15 mouse cellular contexts compared by ENCODE assay signal in genomic region chr9:108688451-108688850, GRCm38 (mm10). TPM values are rescaled to one million over a fixed set of nuclear protein-coding genes. Genes with fewer than 3 reads are reported as not detected.
DNase-seq lines count a peak whose midpoint lies in the region; ATAC-seq lines count a peak whose summit lies in the region.
"Had no signal": no experiment of that assay in that cellular context is flagged by ENCODE, and none has a peak within 500 bp of the region (broad histone marks: within the 10 kb centered on the region; RNA-seq: fewer than 3 reads in every experiment).

No protein-coding gene starts in this region.

- H3K27me3 ChIP-seq in midbrain, embryonic 14.5 days (ENCODE audit: control insufficient read depth, insufficient read depth, low read length) = no peaks in the 10 kb centered on the region
- H3K27me3 ChIP-seq in midbrain, embryonic 11.5 days (ENCODE audit: control insufficient read depth, insufficient read depth, low read length) = peaks cover 7% of the 10 kb centered on the region; the same call in 1 of the 2 replicates
- H3K27me3 ChIP-seq: heart, embryonic 12.5 days had no signal

- H3K4me1 ChIP-seq in midbrain, embryonic 14.5 days (ENCODE audit: control insufficient read depth, insufficient read depth, low read length) = peaks cover 21% of the 10 kb centered on the region
- peaks cover 43% of the 10 kb centered on the region for H3K4me1 ChIP-seq in midbrain, embryonic 11.5 days (ENCODE audit: control insufficient read depth, insufficient read depth, low read length)

- DNase-seq in adrenal gland, adult 8-10 months = peak; percentile 21
- no peak for DNase-seq in adrenal gland, adult 2 months
- DNase-seq in gastrocnemius, adult 8-10 months (ENCODE audit: low spot score in 2 of 2) = peak; percentile 47 to 54
- DNase-seq in gastrocnemius, postnatal 36 days = no peak
- DNase-seq in midbrain, embryonic 14.5 days = no peak
- no peak for DNase-seq in midbrain, embryonic 11.5 days (ENCODE audit: low spot score, missing footprints)
- peak; percentile 39 for DNase-seq in skeletal muscle tissue, adult 2 months (ENCODE audit: low read depth, low spot score)
- no peak for DNase-seq in left cerebral cortex, postnatal 25 days (ENCODE audit: low spot score in 2 of 2)
- DNase-seq: cerebellum, adult 2 months; heart, postnatal 36 days; layer of hippocampus, postnatal 36 days had no signal

- H3K36me3 ChIP-seq in midbrain, embryonic 14.5 days (ENCODE audit: control insufficient read depth, insufficient read depth, low read length) = peaks cover 5% of the 10 kb centered on the region; the same call in 1 of the 2 replicates
- no peaks in the 10 kb centered on the region for H3K36me3 ChIP-seq in midbrain, embryonic 11.5 days (ENCODE audit: control insufficient read depth, insufficient read depth, low read length)

- H3K27ac ChIP-seq in midbrain, embryonic 14.5 days (replicated peaks; ENCODE audit: low read depth, low read length) = peak overlapping the region; percentile 65; the same call in 1 of the 2 replicates
- no peak overlapping the region for H3K27ac ChIP-seq in midbrain, embryonic 11.5 days (ENCODE audit: low read depth, low read length)
- H3K27ac ChIP-seq: liver, embryonic 12.5 days had no signal

- intact Hi-C loops in gastrocnemius, postnatal 36 days (cut with DNase I) = no loop called here
- intact Hi-C loops in left cerebral cortex, postnatal 25 days (cut with DNase I) = no loop called here

- WGBS in midbrain, embryonic 14.5 days = 68% methylated on average over 9 of the region's 9 CpGs
- 72% methylated on average over 9 of the region's 9 CpGs for WGBS in midbrain, embryonic 11.5 days

- no peak for ATAC-seq in midbrain, embryonic 14.5 days (ENCODE audit: low FRiP score, low TSS enrichment)
- ATAC-seq in midbrain, embryonic 11.5 days (ENCODE audit: low FRiP score) = no peak
- ATAC-seq: CD4-positive, CD25-positive, alpha-beta regulatory T cell, adult 4 months; liver, embryonic 12.5 days had no signal

- no peaks in the 10 kb centered on the region for H3K9me3 ChIP-seq in midbrain, embryonic 14.5 days (ENCODE audit: control insufficient read depth, low read length)
- H3K9me3 ChIP-seq in midbrain, embryonic 11.5 days (ENCODE audit: control insufficient read depth, low read length) = no peaks in the 10 kb centered on the region
- H3K9me3 ChIP-seq: heart, embryonic 12.5 days; liver, embryonic 12.5 days had no signal

- no peak overlapping the region for H3K9ac ChIP-seq in midbrain, embryonic 14.5 days (replicated peaks; ENCODE audit: low read length)
- no peak overlapping the region for H3K9ac ChIP-seq in midbrain, embryonic 11.5 days (ENCODE audit: low read length)
- H3K9ac ChIP-seq: heart, embryonic 12.5 days; liver, embryonic 12.5 days had no signal

- no peak overlapping the region for H3K4me2 ChIP-seq in midbrain, embryonic 14.5 days (ENCODE audit: low read length)
- H3K4me2 ChIP-seq in midbrain, embryonic 11.5 days = no peak overlapping the region
- H3K4me2 ChIP-seq: heart, embryonic 12.5 days; liver, embryonic 12.5 days had no signal

- H3K4me3 ChIP-seq in midbrain, embryonic 14.5 days (replicated peaks; ENCODE audit: low read depth, low read length) = no peak overlapping the region
- no peak overlapping the region for H3K4me3 ChIP-seq in midbrain, embryonic 11.5 days (ENCODE audit: low read depth, low read length)
- H3K4me3 ChIP-seq: heart, embryonic 12.5 days; liver, embryonic 12.5 days had no signal

RNA-seq across cellular contexts. Expression of gene Prkar2a, which starts 0.7 kb away (rescaled TPM):
- total RNA-seq in adrenal gland, adult 8-10 months (2022) = 10 to 100 TPM; 29.9 to 45.0 (median 33.7) TPM
- total RNA-seq in adrenal gland, adult 2 months (2021) = 10 to 100 TPM; 28.1 to 43.7 TPM
- 12.1 and 14.6 TPM in 2 replicates for polyA plus RNA-seq in adrenal gland, adult 2 months (2012; rRNA removed)
- 100 to 1,000 TPM; 182 to 235 (median 191) TPM for total RNA-seq in gastrocnemius, adult 8-10 months (2022)
- 100 to 1,000 TPM; 129 to 157 TPM for total RNA-seq in gastrocnemius, postnatal 36 days (2021)
- 53.8 and 68.1 TPM in 2 replicates for polyA plus RNA-seq in midbrain, embryonic 14.5 days (2014; fragmentation: Nextera tagmentation; extraction: Ambion mirVana)
- polyA plus RNA-seq in midbrain, embryonic 11.5 days (2014; fragmentation: Nextera tagmentation; extraction: Ambion mirVana) = 58.0 and 58.2 TPM in 2 replicates
- total RNA-seq in left cerebral cortex, postnatal 25 days (2021) = 10 to 100 TPM; 45.5 to 49.1 TPM
- polyA plus RNA-seq: G1E had no signal

RNA-seq across cellular contexts. Expression of gene Slc25a20, which starts 26.6 kb away (rescaled TPM):
- 100 to 1,000 TPM in 1 of 4 experiments, 10 to 100 TPM in 3; 71.4 to 108 (median 90.9) TPM for total RNA-seq in adrenal gland, adult 8-10 months (2022)
- 100 to 1,000 TPM; 123 to 170 TPM for total RNA-seq in adrenal gland, adult 2 months (2021)
- polyA plus RNA-seq in adrenal gland, adult 2 months (2012; rRNA removed) = 38.0 and 46.7 TPM in 2 replicates
- 10 to 100 TPM; 62.5 to 78.8 (median 68.7) TPM for total RNA-seq in gastrocnemius, adult 8-10 months (2022)
- total RNA-seq in gastrocnemius, postnatal 36 days (2021) = 10 to 100 TPM; 59.0 to 75.5 TPM
- 26.8 and 33.8 TPM in 2 replicates for polyA plus RNA-seq in midbrain, embryonic 14.5 days (2014; fragmentation: Nextera tagmentation; extraction: Ambion mirVana)
- 31.2 and 33.3 TPM in 2 replicates for polyA plus RNA-seq in midbrain, embryonic 11.5 days (2014; fragmentation: Nextera tagmentation; extraction: Ambion mirVana)
- total RNA-seq in left cerebral cortex, postnatal 25 days (2021) = 10 to 100 TPM; 12.6 to 14.4 TPM

RNA-seq across cellular contexts. Expression of gene Arih2, which starts 39.3 kb away (rescaled TPM):
- 10 to 100 TPM; 53.4 to 73.7 (median 61.0) TPM for total RNA-seq in adrenal gland, adult 8-10 months (2022)
- total RNA-seq in adrenal gland, adult 2 months (2021) = 10 to 100 TPM; 52.0 to 74.6 TPM
- polyA plus RNA-seq in adrenal gland, adult 2 months (2012; rRNA removed) = 19.7 and 23.9 TPM in 2 replicates
- 10 to 100 TPM; 68.7 to 85.9 (median 81.8) TPM for total RNA-seq in gastrocnemius, adult 8-10 months (2022)
- 10 to 100 TPM; 63.2 to 64.7 TPM for total RNA-seq in gastrocnemius, postnatal 36 days (2021)
- polyA plus RNA-seq in midbrain, embryonic 14.5 days (2014; fragmentation: Nextera tagmentation; extraction: Ambion mirVana) = 37.6 and 45.3 TPM in 2 replicates
- polyA plus RNA-seq in midbrain, embryonic 11.5 days (2014; fragmentation: Nextera tagmentation; extraction: Ambion mirVana) = 46.9 and 50.9 TPM in 2 replicates
- total RNA-seq in left cerebral cortex, postnatal 25 days (2021) = 10 to 100 TPM; 48.3 to 50.9 TPM

Comparison
In these comparisons a context has a peak if more than half of its experiments do, and no peak if none do; other contexts are left out.
1. DNase-seq: peak in adrenal gland, adult 8-10 months (single experiment), gastrocnemius, adult 8-10 months (2 of 2) and skeletal muscle tissue, adult 2 months (single experiment); none in adrenal gland, adult 2 months (single experiment), gastrocnemius, postnatal 36 days (0 of 2), midbrain, embryonic 14.5 days (single experiment), midbrain, embryonic 11.5 days (single experiment) and left cerebral cortex, postnatal 25 days (0 of 2).